Mouse (Mus musculus): ENCODE data around the gene Man1a2. TPM values are rescaled to one million over a fixed set of nuclear protein-coding genes. Genes with fewer than 3 reads are reported as not detected.

The Man1a2 gene
- 10 to 100 TPM; 27.3 to 30.0 (median 29.3) TPM for total RNA-seq (2022)

DNA sequence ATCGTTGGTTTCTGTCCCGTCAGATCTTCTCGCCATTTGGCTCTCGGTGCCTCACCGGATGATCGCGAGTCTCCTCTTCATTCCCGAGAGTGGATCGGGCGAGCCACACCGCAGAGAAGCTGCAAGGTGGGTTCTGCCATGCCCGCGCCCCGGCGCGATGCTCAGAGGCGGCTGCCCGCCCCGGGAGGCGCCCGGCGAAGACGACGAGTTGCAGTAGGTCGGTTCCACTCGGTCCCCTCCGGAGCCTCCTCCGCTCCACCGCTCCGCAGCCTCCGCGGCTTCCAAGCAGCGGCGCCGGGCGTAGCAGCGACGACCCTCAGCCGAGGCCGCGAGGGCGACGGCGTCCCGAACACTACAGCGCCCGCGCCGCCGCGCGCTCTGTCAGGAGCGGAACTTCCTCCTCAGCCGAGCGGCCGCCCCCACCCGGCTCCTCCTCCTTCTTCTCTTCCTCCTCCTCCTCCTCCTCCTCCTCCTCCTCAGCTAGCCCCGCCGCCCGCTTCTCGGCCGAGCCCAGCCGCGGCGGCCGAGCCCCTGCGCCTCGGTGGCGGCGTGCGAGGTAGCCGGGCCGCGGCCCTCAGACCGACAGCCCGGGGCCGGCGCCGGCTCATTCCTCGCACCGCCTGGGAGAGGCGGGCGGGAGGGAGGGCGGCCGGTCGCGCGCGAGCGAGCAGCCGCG lies at the start of gene Man1a2:
TSS of gene Man1a2 (minus strand) at position 417 of the 676 bp plus-strand sequence.
- peak; percentile 65 to 72 for DNase-seq (ENCODE audit: low spot score in 2 of 2)

DNA sequence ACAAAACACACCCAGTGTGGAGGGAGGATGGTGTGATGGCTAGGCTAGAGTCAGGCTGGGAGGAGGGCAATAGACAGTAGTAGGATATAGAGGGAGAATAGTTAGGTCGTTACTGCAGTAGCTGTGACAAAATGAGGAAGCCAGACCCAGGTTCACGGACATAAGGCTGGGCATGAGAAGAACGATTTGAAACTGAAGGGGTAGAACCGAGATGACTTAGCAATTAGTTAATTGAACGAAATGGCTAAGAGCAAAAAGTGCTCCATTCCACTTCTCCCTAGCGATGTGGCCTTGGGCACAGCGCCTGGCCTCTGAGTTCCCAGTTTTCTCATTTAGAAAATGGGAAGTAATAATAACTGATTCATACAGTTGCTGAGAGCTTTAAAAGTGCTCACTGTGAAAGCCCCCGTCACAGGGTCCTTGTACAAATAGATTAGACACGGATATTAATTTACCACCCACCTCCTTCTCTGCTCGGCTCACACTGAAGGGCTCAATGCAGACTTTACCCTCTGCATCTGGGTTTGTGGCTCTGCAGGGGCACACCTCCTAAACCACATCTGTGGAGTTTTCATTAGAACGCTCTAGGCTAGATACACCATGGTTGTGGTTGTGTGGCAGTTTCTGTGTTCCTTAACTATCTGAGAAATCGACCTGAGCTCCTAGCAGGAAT lies 49.3 kb upstream of the Man1a2 start:
- DNase-seq (ENCODE audit: low spot score in 2 of 2): no peak

DNA sequence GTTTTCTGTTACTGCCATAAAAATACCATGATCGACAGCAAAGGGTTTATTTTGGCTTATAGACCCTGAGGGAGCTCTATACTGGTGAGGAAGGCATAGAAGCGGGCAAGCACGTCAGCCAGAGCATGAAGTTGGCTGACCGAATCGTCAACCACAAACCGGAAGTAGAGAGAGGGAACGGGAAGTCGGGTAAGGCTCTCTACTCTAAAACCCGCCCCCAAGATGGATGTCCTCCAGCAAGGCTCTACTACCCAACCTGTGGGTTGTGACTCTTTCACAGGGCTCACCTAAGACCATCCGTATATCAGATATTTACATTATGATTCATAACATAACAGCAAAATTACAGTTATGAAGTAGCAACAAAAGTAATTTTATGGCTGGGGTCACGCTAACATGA lies 46.6 kb upstream of the Man1a2 start:
- no peak for DNase-seq (ENCODE audit: low spot score in 2 of 2)

DNA sequence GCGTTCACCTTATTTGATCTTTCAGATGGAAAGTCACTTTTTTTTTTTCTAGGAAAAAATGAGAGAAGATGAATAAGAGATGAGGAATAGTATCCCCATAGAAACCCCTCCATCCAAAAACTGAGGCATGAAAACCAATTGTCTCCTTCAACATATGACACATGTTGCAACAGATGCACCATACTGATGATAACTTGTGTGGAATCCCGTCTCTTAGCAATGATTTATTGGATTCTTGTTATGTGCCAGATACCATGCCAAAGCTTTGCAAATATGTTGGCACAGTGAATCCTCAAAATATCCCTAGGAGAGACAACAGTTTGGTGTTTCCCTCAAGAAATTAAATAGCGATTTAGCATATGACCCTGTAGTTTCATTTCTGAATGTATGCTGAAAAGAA lies 46.0 kb upstream of the Man1a2 start:
- no peak for DNase-seq (ENCODE audit: low spot score in 2 of 2)

DNA sequence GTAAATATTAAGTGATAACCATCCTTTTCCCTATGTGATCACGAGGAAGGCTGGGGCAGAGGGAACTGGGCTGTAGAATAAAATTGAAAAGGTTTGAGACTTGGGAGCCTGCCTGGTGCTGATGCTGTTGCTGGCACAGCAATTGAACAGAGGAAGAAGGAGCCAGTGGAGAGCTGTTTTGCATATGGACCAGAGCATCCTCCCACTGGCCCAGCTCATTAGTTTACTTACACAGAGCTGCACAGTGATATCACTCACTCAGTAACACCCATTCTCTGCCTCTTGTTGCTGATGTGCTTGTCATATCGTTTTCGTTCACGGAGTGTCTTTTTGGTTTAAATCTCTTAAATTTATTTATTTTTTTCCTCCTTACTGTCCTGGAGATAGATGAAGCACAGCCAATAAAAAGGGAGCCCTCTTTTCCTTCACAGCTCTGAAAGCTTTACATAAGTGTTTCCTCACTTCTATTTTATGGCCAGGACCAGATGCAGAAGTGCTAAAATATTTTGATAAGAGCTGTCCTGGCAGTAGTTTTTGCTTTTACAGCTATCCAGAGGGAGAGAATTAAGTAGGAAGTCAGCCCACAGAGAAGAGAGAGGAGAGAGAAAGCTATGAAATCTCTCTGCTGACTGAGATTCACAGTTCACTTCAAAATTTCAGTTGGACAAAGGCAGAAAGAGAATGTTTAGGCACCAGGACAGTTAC lies 42.9 kb upstream of the Man1a2 start:
- no peak for DNase-seq (ENCODE audit: low spot score in 2 of 2)

DNA sequence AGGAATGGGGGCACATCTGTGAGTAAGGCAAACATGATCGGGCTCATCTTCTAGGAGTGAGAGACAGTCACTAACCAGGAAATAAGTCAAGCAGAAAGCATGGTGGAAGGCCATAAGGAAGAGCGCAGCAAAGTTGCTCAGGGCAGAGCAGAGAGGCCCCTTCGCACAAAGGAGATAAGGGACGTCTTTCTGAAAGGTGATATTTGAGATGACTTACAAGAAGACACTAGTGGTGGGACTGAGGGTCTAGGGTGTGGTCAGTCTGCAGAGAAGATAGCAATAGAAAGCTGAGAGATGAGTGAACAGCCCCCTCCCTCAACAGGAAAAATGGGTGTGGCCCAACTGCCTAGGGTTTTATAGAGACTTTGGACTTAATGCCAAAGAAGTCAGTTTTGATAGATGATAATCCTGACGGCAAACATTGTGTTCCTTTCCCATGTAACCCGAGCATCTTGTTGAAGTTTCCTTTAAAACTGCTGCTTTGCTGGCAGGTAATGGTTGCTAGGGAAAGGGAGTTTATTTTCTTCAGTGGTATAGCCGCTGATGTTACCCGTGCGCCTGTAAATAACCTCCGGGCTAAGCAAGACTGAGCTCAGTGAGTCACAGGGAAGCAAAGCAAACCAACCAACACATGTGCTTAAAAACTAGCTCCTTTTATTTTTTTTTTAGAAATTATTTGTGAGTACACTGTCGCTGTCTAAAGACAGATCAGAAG lies 40.8 kb upstream of the Man1a2 start:
- DNase-seq (ENCODE audit: low spot score in 2 of 2): no peak

DNA sequence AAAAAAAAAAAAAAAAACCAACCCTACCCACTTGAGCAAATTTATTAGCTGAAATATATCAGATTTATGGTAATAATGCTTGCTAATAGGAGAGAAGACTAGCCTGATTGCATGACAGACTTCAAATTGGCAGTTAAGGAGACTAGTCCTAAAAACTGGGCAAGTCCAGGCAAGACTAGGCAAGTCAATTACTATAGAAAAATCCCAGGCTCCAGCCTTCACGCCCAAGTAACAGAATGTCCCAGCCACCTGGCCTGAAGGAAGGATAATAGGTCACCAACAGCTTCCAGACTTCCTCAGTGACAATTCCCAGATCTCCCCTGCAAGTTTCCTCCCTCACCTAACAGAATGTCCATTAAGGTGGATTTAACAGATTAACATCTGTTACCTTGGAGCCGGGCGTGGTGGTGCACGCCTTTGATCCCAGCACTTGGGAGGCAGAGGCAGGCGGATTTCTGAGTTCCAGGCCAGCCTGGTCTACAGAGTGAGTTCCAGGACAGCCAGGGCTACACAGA lies 35.5 kb upstream of the Man1a2 start:
- DNase-seq (ENCODE audit: low spot score in 2 of 2): no peak

DNA sequence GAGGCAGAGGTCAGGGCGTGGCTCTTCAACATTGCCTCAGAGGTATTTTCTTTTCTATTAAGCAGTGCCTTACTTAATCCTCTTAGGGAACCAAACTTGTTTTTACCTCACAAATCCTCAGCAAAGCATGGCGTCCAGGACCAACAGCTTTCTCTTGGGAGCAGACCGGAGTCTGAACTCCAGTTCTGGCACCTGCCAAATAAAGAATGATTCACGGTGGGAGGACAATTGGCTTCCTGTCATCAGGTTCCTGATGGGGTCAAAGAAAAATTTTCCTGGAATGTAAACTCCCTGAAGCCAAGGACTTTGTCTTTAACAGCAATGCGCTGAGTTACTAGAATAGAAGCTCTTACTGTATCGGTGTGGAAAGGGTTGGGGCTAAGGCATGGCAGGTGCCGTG lies 30.9 kb upstream of the Man1a2 start:
- no peak for DNase-seq (ENCODE audit: low spot score in 2 of 2)

DNA sequence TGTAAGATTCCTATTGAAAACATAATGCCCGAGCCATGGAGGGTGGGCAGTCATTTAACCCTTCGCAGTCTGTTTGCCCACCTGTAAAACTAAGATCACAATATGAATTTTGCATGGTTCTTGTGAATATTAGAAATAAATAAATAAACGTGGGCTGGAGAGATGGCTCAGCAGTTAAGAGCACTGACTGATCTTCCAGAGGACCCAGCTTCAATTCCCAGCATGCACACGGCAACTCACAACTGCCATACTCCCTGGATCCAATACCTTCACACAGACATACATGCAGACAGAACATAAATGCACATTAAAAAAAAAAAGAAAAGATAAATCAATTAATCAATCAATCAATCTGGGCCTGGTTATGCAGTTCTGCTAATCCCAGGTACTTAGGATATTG lies 30.1 kb upstream of the Man1a2 start:
- DNase-seq (ENCODE audit: low spot score in 2 of 2): no peak

DNA sequence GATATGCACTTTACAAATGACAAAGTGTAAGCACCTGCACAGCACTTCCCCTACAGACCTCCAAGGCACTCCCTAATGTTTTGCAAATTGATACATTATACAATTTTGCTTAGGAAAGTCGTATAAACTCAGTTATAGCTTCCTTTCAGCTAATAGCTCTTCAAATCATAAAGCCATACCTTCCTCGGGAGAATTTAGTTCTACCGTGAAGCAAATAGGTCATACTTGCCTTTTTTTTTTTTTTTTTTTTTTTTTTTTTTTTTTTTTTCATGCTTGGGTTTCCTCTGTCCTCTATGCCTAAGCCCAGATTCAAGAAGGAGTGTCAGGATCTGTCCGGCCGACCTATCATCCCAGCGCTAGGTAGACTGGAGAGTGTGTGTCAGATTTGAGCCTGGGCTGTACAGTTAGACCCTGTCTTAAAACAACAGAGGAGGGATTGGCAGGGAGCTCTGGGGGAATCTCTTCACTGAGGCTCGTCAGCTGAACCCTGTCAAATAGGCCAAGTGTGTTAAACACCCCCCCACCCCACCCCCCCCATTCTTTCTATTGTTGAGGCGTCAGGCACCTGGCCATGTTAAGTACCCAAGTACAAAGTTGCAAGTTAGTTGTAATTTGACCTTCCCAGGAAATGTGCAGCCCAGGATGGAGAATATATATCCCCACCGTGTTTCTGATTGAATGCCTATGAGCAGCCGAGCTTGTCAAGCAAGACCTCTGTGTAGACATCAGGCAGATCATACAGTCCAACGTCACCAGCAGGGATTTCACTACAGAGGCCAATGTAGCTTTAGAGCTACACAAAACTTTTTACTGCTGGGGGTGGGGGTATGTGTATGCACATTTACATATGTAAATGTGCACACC lies 28.1 kb upstream of the Man1a2 start:
- DNase-seq (ENCODE audit: low spot score in 2 of 2): no peak

DNA sequence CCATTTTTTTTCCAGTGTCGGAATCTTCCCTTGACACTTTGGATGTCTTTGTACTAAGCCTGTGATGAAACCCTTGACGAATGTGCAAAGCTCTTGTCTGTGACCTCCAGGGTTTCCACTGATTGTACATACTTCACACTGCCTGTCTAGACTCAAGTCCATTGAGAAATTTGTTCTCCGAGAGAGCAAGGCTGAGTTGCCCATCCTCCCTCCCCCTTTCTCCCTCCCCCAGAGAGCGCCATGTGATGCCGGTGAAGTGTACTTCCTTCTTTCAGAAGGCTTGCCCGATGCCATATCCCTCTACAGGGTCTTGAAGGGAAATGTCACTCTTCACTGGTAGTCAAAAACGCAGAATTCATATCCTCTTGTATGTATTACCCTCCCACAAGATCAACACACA lies 26.8 kb upstream of the Man1a2 start:
- no peak for DNase-seq (ENCODE audit: low spot score in 2 of 2)

DNA sequence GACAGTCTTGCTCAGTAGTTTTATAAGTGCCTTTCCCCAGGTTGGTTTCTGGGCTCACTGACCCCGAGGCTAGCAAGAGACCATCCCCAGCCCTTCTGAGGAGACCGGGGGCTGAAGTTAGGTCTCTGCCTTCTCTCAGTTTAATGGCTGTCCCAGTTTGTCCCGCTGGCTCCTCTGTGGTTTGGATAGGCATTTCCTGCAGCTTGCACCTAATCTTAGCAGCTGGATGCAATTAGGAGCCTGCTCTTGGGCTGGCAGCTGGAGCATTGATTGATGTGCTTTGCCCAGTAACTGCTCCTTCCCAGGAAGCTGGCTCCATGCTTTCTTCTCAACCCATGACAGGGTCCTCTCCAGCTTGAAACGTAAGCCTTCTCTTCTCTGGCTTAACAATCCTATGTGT lies 26.2 kb upstream of the Man1a2 start:
- DNase-seq (ENCODE audit: low spot score in 2 of 2): no peak

DNA sequence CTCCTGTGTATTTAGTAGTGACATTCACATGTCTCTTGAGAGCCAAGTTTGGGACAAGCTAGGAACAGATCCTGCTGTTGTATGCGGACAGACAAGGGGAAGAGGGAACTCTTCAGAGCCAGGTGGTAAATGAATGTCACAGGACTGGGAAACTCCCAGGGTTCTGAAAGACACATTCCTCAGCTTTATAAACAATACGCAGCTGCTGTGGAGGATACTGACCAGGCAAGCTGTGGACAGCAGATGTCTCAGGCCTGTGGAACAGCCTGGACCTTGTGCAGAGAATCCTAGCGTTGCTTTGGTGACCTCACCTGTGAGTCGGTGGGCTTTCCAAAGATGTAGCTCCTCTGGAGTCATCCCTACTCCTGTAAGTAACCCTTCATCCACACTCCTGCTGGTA lies 21.8 kb upstream of the Man1a2 start:
- DNase-seq (ENCODE audit: low spot score in 2 of 2): no peak

DNA sequence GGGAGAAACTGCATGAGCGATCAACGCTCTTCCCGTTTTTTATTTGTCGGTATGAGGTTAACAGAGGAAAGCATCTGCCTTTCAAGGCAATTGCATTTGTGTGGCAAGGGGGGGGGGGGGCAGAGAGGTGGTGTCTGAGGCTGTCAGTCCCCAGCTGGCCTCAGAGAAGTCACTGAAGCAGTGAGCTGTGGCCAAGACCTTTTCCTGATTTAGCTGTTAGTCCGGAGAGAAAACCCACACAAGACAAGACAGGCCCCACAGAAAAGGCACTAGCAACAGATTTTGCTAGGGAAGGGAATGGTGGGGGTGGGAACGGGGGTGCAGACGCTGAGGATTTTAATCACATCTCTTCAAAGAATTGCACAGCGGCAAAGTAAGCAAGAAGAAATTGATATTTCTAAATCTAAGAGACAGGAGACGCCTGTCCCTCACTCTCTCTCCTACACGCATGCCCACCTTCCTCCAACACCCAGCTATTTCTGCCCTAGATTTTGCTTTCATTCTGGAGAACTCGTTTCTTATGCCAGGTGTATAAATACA lies 19.9 kb upstream of the Man1a2 start:
- DNase-seq (ENCODE audit: low spot score in 2 of 2): no peak

DNA sequence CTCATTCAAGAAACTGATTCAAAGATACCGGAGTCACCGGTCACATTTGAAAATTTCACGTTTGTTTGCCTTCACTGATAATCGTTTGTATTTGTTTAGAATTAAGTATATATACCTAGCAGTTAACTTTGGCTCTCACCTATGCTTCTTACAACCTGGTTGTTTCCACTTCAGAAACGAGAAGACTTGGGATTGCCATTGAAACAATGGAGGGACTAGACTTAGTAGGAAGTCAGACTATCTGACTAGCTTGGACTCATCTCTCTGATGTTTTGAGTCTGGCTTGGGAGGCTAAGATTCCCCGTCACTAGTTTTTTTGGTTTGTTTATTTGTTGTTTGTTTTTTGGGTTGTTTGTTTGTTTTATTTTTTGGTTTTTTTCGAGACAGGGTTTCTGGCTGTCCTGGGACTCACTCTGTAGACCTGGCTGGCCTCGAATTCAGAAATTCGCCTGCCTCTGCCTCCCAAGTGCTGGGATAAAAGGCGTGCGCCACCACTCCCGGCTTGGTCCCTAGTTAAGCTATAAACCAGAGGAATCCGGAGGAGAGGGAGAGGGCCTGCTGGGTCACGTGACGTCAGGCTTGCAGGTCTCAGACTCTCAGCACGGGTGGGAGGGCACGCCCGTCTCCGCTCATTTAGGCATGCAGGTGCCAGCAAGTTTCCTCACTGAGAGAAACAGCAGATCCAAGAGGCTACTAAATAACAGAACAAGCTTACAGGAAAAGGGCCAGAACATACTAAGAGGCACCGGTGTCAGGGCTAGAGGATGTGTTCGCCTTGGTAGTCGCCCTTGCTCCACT lies 18.7 kb upstream of the Man1a2 start:
- no peak for DNase-seq (ENCODE audit: low spot score in 2 of 2)

DNA sequence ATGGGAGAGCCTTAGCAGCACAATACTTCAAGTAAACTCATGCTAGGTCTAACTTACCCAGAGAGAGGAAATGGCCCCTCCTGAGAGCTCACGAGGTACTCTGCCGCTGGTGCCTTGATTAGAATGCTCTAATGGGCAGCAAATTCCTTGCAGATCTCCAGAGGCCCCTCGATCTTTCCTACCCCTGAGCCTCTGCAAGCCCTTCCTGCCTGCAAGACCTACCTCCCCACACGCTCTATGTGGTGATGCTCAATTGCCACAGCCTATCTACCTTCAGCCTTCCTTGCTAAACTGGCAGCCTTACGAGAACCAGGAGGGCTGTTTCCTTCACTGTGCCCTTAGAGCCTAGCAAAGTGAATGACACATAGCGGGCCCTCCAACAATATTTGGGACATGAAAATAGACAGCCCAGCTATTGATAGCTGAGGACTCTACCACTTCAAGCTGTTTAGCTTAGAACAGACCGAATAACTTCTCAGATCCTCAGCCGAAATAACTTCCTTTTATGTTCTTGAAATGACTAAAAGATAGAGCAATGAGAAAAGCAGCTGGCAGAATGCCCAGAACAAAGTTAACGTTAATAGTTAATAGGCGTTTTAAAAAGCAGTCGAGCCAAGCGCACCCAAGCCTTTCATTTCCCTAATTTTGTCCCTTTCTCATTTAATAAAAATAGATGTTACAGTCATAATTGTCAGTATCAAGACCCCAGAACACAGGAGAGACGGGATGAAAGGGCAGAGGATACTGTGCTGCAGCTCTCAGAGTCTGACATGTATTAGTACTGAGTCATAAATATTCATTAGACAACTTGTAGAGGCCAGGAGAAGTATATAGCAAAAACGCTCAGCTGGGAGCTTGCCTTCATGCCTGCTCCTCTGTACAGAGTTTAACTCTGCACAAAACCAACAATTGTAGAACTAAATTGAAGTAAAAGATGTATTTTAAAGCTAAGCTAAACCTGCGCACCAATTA lies 17.9 kb upstream of the Man1a2 start:
- no peak for DNase-seq (ENCODE audit: low spot score in 2 of 2)

DNA sequence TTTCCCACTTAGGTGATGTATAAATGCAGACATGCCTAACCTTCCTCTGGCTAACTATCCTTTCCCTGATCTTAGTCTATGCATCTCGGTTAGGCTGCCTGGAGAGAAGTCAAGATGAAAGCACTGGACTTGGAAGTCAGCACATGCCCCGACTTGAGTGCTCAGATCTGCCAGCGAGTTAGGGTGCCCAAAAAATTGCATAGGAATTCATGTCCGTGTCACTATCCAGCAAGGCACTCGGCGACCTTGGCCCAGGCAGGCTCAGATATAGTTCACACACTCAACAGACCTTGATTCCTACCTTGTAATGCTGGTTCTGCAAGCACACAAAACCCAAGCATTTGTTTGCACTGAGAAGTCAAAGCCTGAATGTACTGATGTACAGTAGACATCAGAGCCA lies 3.4 kb upstream of the Man1a2 start:
- DNase-seq (ENCODE audit: low spot score in 2 of 2): no peak

DNA sequence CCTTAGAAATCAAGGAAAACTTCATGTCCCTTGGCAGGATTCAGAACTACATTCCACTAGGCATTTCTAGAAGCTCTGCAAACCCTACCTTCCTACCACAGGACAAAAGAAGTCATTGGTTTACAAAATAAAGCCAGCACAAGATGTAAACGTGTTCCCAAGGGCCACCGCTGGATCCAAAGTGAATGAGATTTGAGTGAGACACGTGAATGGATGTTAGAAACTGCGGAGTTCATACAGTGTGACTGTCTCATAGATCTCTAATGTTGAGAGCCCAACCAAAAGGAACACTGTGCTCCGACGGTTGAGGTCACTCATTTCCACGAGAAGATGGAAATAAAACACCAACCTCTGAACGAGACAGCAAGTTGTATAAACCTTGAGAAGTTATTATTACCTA lies 1.5 kb upstream of the Man1a2 start:
- DNase-seq (ENCODE audit: low spot score in 2 of 2): no peak
